Mouse (Mus musculus): ENCODE data around the gene Snx25. TPM values are rescaled to one million over a fixed set of nuclear protein-coding genes. Genes with fewer than 3 reads are reported as not detected.

Snx25 gene
- polyA plus RNA-seq (2017; shearing (Covaris generic)) = 10 to 100 TPM; 18.2 to 19.2 TPM

GRCm38 (mm10) chr8:46152064-46153031, at the start of gene Snx25:
TSS of gene Snx25 (minus strand) at chr8:46152159.

GRCm38 (mm10) chr8:46151202-46152062, 527 bp downstream of the Snx25 start, which contains the start of gene Cfap97:
TSS of gene Cfap97 (plus strand) at chr8:46151771.

GRCm38 (mm10) chr8:46005596-46005995, 146.4 kb downstream of the Snx25 start, which contains the start of gene Ankrd37:
TSS of gene Ankrd37 (minus strand) at chr8:46005707.

GRCm38 (mm10) chr8:45999138-45999783, 152.7 kb downstream of the Snx25 start, which contains the start of gene Lrp2bp:
TSS of gene Lrp2bp (plus strand) at chr8:45999303.

Other genes with a start within 250 kb of the Snx25 start
- gene Ccdc110, start 217.5 kb downstream of the Snx25 start, polyA plus RNA-seq (2017; shearing (Covaris generic)) = not detected
- 1 to 10 TPM; 2.9 to 3.4 TPM for gene 1700029J07Rik, start 176.9 kb downstream of the Snx25 start, polyA plus RNA-seq (2017; shearing (Covaris generic))
- 10 to 100 TPM; 31.0 to 39.3 TPM for gene Ufsp2, start 176.6 kb downstream of the Snx25 start, polyA plus RNA-seq (2017; shearing (Covaris generic))
- gene Lrp2bp, start 152.9 kb downstream of the Snx25 start, polyA plus RNA-seq (2017; shearing (Covaris generic)) = under 1 TPM; 0.49 to 0.71 TPM
- gene Ankrd37, start 146.5 kb downstream of the Snx25 start, polyA plus RNA-seq (2017; shearing (Covaris generic)) = 10 to 100 TPM; 14.4 to 26.6 TPM
- 10 to 100 TPM; 22.8 to 28.6 TPM for gene Cfap97, start 388 bp downstream of the Snx25 start, polyA plus RNA-seq (2017; shearing (Covaris generic))
- 100 to 1,000 TPM in 1 of 2 experiments, 10 to 100 TPM in 1; 97.8 to 125 TPM for gene Slc25a4, start 59.1 kb upstream of the Snx25 start, polyA plus RNA-seq (2017; shearing (Covaris generic))
- gene Helt, start 142.5 kb upstream of the Snx25 start, polyA plus RNA-seq (2017; shearing (Covaris generic)) = under 1 TPM in 1 of 2 experiments, not detected in 1; 0.87 TPM

Measured in inflammation-experienced regulatory T-cells (primary cell).